Mouse (Mus musculus) mouse trophoblast stem cell (cell line): ENCODE results near the gene 1700017B05Rik.
"Not testable (repeated sequence)": the region's sequence is repeated elsewhere in the genome, so short reads cannot be mapped to it uniquely, and the experiment has no call there.

ENCODE experiments used
- in situ Hi-C, 2 experiments: fragments of 300-500 bp; cut with MseI, MboI; formaldehyde crosslinking; loops; 2 replicates in 1 of 2; 3 replicates in 1 of 2; pipeline ENCODE4 v1.15.1; 2025

The 1700017B05Rik gene

DNA sequence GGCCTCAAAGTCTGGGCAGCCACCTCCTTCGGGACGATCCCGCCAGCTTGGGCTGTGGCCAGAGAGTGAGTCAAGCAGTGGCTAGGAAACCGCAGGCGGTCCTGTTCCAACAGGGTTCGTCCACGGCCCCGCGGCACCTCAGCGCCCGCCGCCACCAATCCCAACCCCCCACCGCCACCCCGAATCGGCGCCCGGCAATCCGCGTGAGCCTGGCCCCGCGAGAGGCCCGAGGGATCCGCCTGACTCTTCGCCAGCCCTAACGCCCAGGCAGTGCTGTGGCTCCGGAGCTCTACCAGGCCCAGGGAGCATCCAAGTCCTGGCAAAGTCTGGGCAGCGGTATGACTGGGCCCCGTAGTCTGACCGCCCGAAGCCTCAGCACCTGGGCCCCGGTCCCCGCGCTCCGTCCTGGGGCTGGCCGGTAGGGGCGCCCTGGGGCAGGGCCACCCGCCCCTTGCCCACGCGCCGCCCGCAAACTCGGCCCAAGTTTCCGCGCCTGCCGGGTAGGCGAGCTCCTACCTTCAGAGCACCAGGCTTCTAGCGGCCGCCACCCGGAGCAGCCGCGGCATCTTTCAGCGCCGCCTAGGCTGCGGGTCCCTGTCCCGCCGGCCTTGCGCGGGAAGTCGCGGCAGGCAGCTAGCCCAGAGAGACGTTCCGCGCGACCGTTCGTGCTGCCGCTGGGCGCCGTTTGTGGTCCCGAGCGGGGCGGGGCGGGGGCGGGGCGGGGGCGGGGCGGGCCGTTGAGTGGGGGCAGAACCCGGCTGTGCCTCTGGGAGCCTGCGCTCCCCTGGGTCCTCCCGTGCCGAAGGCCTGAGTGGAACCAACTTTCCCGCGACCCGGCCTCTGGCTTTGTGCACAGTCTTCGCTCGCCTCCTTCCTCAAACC, at the start of gene 1700017B05Rik:
Gene 1700017B05Rik, minus strand, starts transcription at position 700 of the 882 bp plus-strand sequence.
- in situ Hi-C loops, result loop anchor here in 1 of 2 experiments (10.0 kb wide), 1 partner anchor 173 kb away; no protein-coding TSS in a partner anchor

DNA sequence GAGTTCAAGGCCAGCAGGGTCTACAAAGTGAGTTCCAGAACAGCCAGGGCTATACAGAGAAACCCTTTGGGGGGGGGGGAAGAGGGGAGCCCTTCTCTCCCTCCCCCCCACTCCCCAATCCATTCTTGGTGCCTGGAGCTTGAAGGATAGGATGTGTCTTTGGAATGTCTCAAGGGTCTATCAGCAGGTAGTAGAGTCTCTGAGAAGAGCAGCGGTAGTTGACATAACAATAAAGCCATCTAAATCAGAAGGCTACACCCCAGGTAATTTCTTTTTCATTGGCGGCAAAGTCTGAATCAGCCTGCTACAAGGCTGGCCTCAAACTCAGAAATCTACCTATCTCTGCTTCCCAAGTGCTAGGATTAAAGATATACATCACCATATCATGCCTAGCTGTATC, 48.5 kb upstream of the 1700017B05Rik start:
- in situ Hi-C loops, result no loop called here

GRCm38 (mm10) chr9:57309353-57309752, 46.9 kb upstream of the 1700017B05Rik start:
- in situ Hi-C loops, result no loop called here

DNA sequence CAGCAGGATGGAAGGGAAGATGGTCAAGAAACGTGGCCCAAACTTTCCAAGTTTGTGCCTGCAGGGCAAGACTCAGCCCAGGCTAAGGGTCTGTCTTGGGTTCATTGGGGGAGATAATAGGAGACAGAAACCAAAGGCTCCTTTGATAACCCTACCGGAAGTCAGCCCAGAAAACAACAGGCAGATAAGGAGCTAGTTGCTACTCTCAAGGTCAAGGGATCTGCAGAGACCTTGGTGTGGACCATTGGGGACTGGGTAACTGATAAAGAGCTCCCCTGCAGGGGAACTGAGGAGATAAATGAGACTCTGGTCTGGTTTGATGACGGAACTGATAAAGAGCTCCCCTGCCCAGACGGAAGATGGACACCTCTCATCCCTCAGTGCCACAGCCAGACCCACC, 45.0 kb upstream of the 1700017B05Rik start:
- in situ Hi-C loops, result no loop called here

DNA sequence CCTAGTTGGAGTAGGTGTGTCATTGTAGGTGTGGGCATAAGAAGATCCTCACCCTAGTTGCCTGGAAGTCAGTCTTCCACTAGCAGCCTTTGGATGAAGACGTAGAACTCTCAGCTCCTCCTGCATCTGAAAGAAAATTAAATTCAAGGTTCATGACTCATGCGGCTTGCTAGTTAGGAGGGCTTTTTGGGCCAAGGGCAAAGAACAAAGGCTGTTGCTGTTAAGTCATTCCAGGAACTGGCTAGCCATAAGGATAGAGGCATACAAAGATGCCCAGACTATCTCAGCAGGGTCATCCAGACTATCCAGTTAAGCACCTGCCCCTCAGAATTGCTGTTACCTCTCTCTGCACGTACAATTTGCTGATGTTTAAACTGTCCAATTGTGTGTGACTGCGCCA, 42.3 kb upstream of the 1700017B05Rik start:
- in situ Hi-C loops, result not testable (repeated sequence)

- in situ Hi-C loops, result no loop called here
These were observed 41.8 kb upstream of the 1700017B05Rik start for GRCm38 (mm10) chr9:57304251-57304650.

- in situ Hi-C loops, result no loop called here
These were observed 40.9 kb upstream of the 1700017B05Rik start for GRCm38 (mm10) chr9:57303356-57303755.

DNA sequence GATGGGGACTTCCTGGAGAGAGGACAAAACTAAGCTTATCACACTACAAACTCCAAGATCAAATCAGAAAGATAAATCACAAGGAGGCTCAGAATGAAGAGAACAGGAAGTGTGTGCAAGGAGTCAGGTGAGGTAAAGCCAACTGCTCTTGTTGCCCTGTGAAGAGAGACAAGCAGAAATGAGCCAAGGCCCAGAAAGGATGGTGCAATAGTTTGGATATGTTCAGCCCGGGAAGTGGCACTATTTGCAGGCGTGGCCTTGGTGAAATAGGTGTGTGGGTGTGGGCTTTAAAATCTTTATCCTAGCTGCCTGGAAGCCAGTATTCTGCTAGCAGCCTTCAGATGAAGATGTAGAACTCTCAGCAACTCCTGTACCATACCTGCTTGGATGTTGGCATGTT, 38.4 kb upstream of the 1700017B05Rik start:
- in situ Hi-C loops, result no loop called here

GRCm38 (mm10) chr9:57299790-57300477, 37.5 kb upstream of the 1700017B05Rik start:
- in situ Hi-C loops, result no loop called here

GRCm38 (mm10) chr9:57297938-57298337, 35.5 kb upstream of the 1700017B05Rik start:
- in situ Hi-C loops, result no loop called here

GRCm38 (mm10) chr9:57296277-57296676, 33.9 kb upstream of the 1700017B05Rik start:
- in situ Hi-C loops, result no loop called here

DNA sequence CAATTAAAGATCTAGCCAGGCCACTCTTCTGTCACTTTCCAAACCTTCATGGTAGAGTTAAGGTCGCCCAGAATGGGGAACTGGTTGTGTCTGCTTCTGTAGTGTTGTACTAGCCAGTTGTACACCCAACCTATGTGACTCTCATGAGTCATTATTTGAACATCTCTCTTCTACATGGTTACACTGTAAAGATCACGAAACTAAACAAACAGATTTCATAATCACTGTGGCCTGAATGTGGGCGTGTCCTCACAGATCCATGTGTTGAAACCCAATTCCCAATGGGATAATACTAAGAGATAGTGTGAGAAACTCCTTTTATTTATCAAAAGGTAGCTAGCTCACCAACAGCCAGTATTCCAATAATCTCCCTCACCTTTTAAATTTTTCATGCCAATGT, 33.3 kb upstream of the 1700017B05Rik start:
- in situ Hi-C loops, result no loop called here

DNA sequence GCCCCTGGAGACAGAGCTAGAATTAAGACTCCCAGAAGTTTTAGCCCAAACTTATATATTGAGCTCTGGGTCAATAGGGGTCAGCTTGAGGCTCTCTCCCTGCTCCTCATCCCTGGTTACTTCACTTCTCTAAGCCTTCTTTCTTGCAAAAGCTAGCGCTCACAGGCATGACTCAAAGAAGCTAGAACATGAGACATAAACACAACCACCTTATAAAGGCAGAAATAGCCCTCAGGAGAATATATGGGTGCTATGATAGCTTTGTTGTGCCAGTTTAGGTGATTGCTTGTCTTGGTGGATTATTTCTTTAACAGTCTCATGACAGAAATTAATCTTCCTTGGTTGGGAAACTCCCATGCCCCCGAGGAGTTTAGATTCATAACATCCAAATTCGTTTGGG, 32.5 kb upstream of the 1700017B05Rik start:
- in situ Hi-C loops, result no loop called here

DNA sequence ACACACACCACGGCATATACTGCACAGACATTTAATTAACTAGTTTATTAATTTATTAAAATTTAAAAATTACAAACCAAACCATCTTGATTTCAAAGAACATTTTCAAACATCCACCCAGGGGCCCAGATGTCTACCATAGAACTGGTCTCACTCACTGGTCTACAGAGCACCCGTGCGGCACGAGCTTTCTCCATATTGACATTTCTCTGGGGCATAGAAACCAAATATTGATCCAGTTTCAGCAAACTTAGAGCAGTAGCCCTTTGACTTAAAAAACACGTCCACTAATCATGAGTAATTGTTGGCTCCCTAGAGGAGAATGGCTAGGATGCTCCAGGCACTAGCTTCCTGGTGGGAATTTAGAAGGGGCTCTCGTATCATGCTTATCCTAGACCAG, 24.8 kb upstream of the 1700017B05Rik start:
- in situ Hi-C loops, result no loop called here

DNA sequence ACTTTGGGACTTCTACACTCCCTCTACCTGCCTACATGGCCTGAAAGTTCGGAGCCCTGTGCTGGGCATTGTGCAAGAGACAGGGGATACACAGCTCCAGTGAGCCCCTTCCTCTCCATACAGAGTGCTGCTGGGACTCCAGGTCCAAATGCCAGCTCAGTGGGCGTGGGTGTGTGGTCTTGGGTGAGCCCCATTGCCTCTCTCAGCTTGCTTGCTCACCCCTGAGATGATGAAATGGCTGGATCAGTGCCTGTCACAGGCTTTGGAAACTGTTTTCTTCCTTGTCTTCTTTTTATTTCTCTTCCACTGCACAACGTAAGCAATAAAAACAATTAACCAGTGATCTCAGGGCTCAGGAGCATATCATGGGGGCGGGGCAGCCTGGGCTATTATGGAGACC, 20.9 kb upstream of the 1700017B05Rik start:
- in situ Hi-C loops, result no loop called here

DNA sequence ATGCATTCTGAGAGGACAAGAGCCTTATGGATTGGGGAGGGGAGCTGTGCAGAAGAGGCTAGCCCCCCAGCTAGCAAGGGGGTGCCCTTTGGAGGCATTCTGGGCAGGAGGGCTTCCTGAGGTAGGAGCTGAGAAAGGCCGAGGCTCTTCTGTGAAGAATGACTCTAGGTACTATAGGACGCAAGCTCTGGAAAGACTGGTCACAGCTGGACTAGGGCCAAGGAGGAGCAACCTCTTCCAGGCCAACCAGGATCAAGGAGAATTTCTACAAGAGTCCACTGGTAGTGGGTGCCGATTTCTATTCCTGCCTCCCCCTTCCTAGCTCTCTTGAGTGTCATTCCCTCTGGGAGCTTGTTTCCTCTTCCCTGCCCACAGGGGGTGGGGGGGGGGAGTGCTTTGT, 20.3 kb upstream of the 1700017B05Rik start:
- in situ Hi-C loops, result no loop called here

DNA sequence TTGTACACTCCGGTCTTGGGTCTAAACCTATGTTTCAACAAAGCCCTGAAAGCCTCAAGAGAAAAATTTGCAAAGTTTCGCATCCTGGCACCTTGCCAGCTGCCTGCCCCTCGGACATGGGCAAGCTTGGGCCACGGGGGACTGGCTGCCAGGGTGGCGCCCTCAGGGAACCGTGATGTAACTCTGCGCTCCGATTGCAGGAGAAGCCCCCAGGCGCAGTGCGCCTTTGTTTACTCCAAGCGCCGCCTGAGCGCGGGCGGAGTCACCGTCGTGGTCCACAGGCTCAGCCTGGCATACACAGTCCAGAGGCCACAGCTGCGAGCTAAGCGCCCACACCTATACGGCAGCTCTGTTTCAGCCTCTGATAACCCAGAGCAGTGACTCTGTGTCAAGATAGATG, 19.1 kb upstream of the 1700017B05Rik start:
- in situ Hi-C loops, result no loop called here

- in situ Hi-C loops, result no loop called here
These were observed 17.0 kb upstream of the 1700017B05Rik start for GRCm38 (mm10) chr9:57279441-57279840.

DNA sequence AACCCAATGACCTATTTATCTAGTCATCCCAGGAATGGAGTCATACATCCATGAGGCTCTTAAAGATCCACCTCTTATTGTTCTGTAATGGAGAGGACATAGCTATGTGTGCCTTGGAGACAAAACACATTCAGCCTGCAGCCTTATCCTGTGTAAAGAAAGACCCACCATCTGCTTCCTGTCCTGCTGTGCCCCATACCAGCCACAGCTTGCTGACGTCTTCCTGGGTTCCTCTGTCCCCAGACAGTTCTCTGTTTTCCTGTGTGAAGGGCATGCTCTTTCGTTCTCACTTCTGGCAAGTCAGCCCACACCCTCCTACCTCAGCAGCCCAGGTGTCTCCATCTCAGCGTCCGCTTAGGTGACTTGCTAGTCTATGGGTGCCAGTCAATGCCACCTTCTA, 15.9 kb upstream of the 1700017B05Rik start:
- in situ Hi-C loops, result no loop called here

DNA sequence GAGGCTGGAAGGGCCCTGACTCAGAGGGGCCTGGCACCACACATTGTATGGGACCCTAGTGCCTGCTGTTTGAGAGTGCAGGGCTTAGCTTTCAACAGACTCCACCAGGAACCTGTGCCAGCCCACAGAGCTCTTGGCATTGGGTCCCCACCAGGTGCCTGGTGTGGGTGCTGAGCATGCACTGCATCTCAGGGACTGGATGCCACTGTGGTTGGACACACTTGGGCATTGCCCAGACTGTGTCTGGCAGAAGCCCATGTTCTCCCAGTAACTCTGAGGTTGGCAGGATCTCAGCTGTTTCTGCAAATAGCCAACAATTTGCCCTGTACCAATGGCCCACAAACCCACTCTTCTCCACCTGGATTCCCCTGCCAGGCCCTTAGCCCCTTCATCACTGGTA, 13.9 kb upstream of the 1700017B05Rik start:
- in situ Hi-C loops, result no loop called here

DNA sequence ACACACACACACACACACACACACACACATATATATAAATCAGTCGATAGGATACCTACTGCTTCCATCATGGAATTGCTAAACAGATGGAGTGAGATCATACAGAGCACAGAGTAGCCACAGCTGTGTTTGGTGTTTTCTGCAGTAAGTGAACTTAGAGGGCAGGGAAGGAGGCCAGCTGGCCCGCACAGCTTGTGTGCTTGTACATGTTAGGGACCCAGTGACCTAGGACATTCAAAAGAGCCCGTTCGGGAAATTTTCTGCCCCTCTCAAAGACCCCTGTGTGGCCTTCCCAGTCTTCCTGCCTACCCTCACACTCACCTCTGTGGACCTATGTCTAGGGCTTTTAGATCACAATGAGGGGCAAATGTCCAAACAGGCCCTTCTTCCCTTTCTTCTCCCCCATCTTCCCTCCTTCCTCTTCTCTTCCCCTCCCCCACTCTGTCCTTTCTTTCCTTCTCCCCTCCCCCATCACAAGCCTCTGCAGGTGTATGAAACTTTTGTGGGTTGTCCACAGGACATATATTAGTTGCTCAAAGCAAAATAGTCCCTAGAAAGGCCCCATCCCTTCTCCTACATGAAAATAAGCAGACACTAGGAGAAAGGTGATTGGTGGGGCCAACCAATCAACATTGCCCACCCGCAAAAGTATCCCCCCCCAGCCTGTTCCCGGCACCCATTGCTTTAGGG, 11.5 kb upstream of the 1700017B05Rik start:
- in situ Hi-C loops, result no loop called here
